Mouse (Mus musculus): Measurements from ENCODE around the gene Ephb1. TPM values are rescaled to one million over a fixed set of nuclear protein-coding genes. Genes with fewer than 3 reads are reported as not detected.

The Ephb1 gene
- polyA plus RNA-seq, 1 experiment = not detected

DNA sequence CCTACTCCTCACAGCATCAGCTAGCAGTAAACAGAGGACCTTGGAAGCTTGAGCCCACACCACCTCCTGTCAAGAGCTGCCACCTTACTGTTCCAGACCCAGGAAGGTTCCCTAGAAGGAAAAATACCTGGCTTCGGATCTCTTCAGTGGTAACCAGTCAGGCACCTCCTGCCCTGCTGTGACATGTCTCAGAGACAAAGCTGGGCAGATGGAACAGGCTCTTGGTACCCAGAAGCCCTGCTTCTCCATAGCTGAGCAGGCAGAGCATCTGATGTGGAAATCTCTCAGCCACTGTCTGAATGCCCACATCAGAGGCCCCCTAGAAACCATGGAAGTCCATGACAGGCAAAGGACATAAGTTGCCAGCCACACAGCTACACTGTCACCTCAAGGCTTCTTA, 39.7 kb downstream of the Ephb1 start:
- no peak overlapping the region for H3K27ac ChIP-seq (ENCODE audit: insufficient read depth, low read depth, low read length)
- no peak for TF ChIP-seq POLR2A (IDR thresholded peaks at IDR 0.05; ENCODE audit: borderline replicate concordance, low read depth, low read length)
- TF ChIP-seq CTCF (IDR thresholded peaks at IDR 0.05; ENCODE audit: low read depth, low read length) = no peak

DNA sequence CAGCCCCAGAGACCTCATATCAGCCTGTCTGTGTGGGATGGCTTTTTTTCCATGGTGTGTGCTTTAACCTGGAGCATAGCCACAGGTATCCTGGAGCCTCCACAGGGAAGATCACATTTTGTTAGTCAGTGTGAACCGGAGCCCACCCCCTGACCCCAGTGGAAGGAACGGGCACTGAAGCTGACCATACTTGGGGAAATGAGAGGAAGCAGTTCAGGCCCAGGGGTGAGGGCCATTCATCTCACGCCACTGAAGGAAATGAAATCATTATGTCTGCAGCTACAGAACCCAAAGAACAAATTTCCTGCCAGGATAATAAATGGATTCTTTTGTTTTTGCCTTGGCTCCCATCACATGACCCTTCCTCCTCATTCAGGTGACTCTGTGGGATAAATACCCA, 44.1 kb downstream of the Ephb1 start:
- no peak overlapping the region for H3K27ac ChIP-seq (ENCODE audit: insufficient read depth, low read depth, low read length)
- H3K4me3 ChIP-seq (ENCODE audit: insufficient read depth, low read length) = no peak overlapping the region
- TF ChIP-seq POLR2A (IDR thresholded peaks at IDR 0.05; ENCODE audit: borderline replicate concordance, low read depth, low read length) (no peak), CTCF (IDR thresholded peaks at IDR 0.05; ENCODE audit: low read depth, low read length) (no peak)
- H3K4me1 ChIP-seq (ENCODE audit: control insufficient read depth, insufficient read depth, low read length) = no peaks in the 10 kb centered on the region

More for the DNA sequence above, 39.7 kb downstream of the Ephb1 start:
- Histone ChIP-seq H3K4me1 (ENCODE audit: control insufficient read depth, insufficient read depth, low read length) (no peaks in the 10 kb centered on the region), H3K4me3 (ENCODE audit: insufficient read depth, low read length) (no peak overlapping the region)

GRCm38 (mm10) chr9:102309278-102309677, 45.2 kb downstream of the Ephb1 start:
- TF ChIP-seq CTCF (IDR thresholded peaks at IDR 0.05; ENCODE audit: low read depth, low read length) (no peak), POLR2A (IDR thresholded peaks at IDR 0.05; ENCODE audit: borderline replicate concordance, low read depth, low read length) (no peak)
- H3K27ac ChIP-seq (ENCODE audit: insufficient read depth, low read depth, low read length) = no peak overlapping the region
- H3K4me1 ChIP-seq (ENCODE audit: control insufficient read depth, insufficient read depth, low read length) = no peaks in the 10 kb centered on the region
- no peak overlapping the region for H3K4me3 ChIP-seq (ENCODE audit: insufficient read depth, low read length)

GRCm38 (mm10) chr9:102307656-102308055, 46.8 kb downstream of the Ephb1 start:
- H3K27ac ChIP-seq (ENCODE audit: insufficient read depth, low read depth, low read length) = no peak overlapping the region
- TF ChIP-seq CTCF (IDR thresholded peaks at IDR 0.05; ENCODE audit: low read depth, low read length) = no peak
- H3K4me3 ChIP-seq (ENCODE audit: insufficient read depth, low read length) = no peak overlapping the region
- no peaks in the 10 kb centered on the region for H3K4me1 ChIP-seq (ENCODE audit: control insufficient read depth, insufficient read depth, low read length)

- Histone ChIP-seq H3K4me1 (ENCODE audit: control insufficient read depth, insufficient read depth, low read length) (no peaks in the 10 kb centered on the region), H3K4me3 (ENCODE audit: insufficient read depth, low read length) (no peak overlapping the region), H3K27ac (ENCODE audit: insufficient read depth, low read depth, low read length) (no peak overlapping the region)
- TF ChIP-seq CTCF (IDR thresholded peaks at IDR 0.05; ENCODE audit: low read depth, low read length) = no peak
- no peak for TF ChIP-seq POLR2A (IDR thresholded peaks at IDR 0.05; ENCODE audit: borderline replicate concordance, low read depth, low read length)
These were observed 47.7 kb downstream of the Ephb1 start for GRCm38 (mm10) chr9:102306645-102307415.

DNA sequence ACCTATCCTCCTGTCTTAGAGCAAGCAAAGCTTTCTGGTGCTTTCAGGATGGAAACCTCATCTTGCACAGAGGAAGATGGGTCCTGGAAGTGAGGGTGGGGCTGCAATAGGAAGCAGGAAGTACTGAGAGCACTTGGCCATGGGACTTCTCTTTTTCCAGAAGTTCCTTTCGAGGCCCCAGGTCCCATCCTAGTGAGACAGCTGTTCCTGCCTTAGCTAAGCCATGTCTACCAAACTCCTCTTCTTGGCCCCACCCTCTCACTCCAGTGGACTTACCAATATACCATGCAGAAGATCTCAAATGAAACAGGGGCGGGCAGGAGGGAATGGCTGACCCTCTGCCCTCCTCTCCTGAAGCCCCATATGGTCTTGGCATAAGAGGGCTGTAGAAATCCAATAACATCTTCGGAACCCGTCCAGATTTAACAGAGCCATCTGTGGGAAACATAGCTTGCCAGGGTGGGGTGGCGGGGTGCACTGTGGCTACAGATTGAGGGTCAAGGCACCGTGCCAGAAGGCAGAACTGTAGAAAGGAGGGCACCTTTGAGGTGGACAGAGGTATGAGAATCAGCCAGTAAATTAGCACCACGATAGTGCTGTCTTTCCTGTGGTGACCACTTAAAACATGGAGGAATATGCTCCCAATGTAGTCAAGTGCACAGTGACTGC, 48.9 kb downstream of the Ephb1 start:
- TF ChIP-seq POLR2A (IDR thresholded peaks at IDR 0.05; ENCODE audit: borderline replicate concordance, low read depth, low read length) = no peak
- TF ChIP-seq CTCF (IDR thresholded peaks at IDR 0.05; ENCODE audit: low read depth, low read length) = no peak
- H3K4me1 ChIP-seq (ENCODE audit: control insufficient read depth, insufficient read depth, low read length) = no peaks in the 10 kb centered on the region
- no peak overlapping the region for H3K4me3 ChIP-seq (ENCODE audit: insufficient read depth, low read length)
- H3K27ac ChIP-seq (ENCODE audit: insufficient read depth, low read depth, low read length) = no peak overlapping the region

DNA sequence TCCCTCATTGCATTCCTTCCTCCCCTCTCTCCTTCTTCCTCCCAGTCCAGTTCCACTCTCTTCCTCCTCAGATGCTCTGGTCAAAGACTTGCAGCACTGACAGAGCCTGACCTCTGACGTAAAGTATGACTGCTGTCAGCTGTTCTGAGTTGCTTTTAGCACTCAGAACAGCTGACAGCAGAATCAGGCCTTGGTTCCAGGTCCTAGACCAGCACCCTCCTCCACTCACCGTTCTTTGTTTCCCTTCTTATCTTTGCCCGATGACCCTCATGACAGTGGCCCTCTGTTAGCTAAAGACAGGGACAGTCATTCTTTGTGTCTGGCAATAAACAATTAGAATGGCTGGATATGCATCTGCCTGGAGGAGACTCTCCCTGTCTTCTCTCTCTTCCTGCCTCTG, 49.7 kb downstream of the Ephb1 start:
- Histone ChIP-seq H3K4me3 (ENCODE audit: insufficient read depth, low read length) (no peak overlapping the region), H3K27ac (ENCODE audit: insufficient read depth, low read depth, low read length) (no peak overlapping the region), H3K4me1 (ENCODE audit: control insufficient read depth, insufficient read depth, low read length) (no peaks in the 10 kb centered on the region)
- TF ChIP-seq POLR2A (IDR thresholded peaks at IDR 0.05; ENCODE audit: borderline replicate concordance, low read depth, low read length) = no peak

DNA sequence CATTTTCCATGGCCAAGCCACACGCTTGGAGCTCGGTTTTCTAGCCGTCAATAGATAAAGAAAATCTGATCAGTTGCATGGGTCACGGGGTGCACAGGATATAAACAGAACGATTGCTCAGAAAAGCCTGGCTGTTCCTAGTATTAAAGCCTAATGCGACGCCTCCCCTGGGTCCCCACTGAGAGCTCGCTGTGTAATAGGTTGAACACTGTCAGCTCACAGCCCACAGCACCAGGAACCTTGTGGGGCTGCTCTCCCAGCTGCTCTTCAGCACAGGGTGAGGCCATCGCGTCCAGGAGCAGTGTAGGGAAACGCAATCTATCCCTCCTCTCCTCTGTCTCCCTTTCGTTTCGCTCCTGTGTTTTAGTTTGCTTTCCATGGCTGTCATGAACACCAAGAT, 50.6 kb downstream of the Ephb1 start:
- Histone ChIP-seq H3K4me3 (ENCODE audit: insufficient read depth, low read length) (no peak overlapping the region), H3K27ac (ENCODE audit: insufficient read depth, low read depth, low read length) (no peak overlapping the region), H3K4me1 (ENCODE audit: control insufficient read depth, insufficient read depth, low read length) (no peaks in the 10 kb centered on the region)
- no peak for TF ChIP-seq POLR2A (IDR thresholded peaks at IDR 0.05; ENCODE audit: borderline replicate concordance, low read depth, low read length)
- TF ChIP-seq CTCF (IDR thresholded peaks at IDR 0.05; ENCODE audit: low read depth, low read length) = no peak

DNA sequence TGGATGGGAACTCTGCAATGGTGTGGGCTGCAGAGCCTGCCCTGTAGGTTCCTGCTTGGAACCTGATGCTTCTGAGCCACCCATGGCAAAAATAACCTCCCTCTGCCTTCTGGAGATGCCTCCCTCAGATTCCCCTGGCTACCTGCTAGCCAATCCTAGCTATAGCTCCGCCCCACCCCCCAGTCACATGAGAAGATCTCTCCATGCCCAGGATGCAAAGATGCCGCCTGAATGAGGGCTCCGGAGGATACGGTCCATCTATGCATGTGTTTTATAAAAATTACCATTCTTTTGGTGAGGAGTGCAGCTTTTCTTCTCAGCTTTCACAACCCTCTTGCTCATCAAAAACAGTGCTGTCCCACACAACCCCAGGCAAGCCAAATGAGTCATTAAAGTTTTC, 53.5 kb downstream of the Ephb1 start:
- no peak overlapping the region for H3K4me3 ChIP-seq (ENCODE audit: insufficient read depth, low read length)
- no peaks in the 10 kb centered on the region for H3K4me1 ChIP-seq (ENCODE audit: control insufficient read depth, insufficient read depth, low read length)
- no peak overlapping the region for H3K27ac ChIP-seq (ENCODE audit: insufficient read depth, low read depth, low read length)
- TF ChIP-seq POLR2A (IDR thresholded peaks at IDR 0.05; ENCODE audit: borderline replicate concordance, low read depth, low read length) (no peak), CTCF (IDR thresholded peaks at IDR 0.05; ENCODE audit: low read depth, low read length) (no peak)

- no peak for TF ChIP-seq POLR2A (IDR thresholded peaks at IDR 0.05; ENCODE audit: borderline replicate concordance, low read depth, low read length)
- no peak for TF ChIP-seq CTCF (IDR thresholded peaks at IDR 0.05; ENCODE audit: low read depth, low read length)
- no peak overlapping the region for H3K27ac ChIP-seq (ENCODE audit: insufficient read depth, low read depth, low read length)
- no peaks in the 10 kb centered on the region for H3K4me1 ChIP-seq (ENCODE audit: control insufficient read depth, insufficient read depth, low read length)
- H3K4me3 ChIP-seq (ENCODE audit: insufficient read depth, low read length) = no peak overlapping the region
These were observed 55.8 kb downstream of the Ephb1 start for GRCm38 (mm10) chr9:102298741-102299140.

Measured in bone marrow macrophage, adult 2 months (primary cell).